8 mouse cellular contexts compared by ENCODE assay signal in genomic region chr2:33430771-33431699, GRCm38 (mm10). TPM values are rescaled to one million over a fixed set of nuclear protein-coding genes. Genes with fewer than 3 reads are reported as not detected.
A peak's percentile ranks its signal among the peaks of the same experiment; 100 is the strongest.
DNase-seq lines count a peak whose midpoint lies in the region; ATAC-seq and TF ChIP-seq lines count a peak whose summit lies in the region.

Zbtb34 (minus strand) TSS chr2:33431324.

- H3K27ac ChIP-seq in gastrocnemius, adult 2 months: peak within 1 kb of the TSS; percentile 98
- H3K27ac ChIP-seq in hindbrain, embryonic 16.5 days (ENCODE audit: low read depth, low read length): peak within 1 kb of the TSS; percentile 70
- H3K27ac ChIP-seq in midbrain, embryonic 10.5 days (replicated peaks): peak within 1 kb of the TSS; percentile 91

- intact Hi-C loops in gastrocnemius, adult 2 months (cut with DNase I): loop anchor here (5.0 kb wide), 1 partner anchor 36 kb away; the partner anchor contains the start of gene Zbtb43
- intact Hi-C loops in left cerebral cortex, postnatal 4 days (cut with DNase I): no loop called here

- DNase-seq in ovary, postnatal 10 days (ENCODE audit: low spot score): peak; percentile 43
- DNase-seq in ovary, adult 18-20 months (ENCODE audit: low spot score): no peak
- DNase-seq in cerebellum, adult 9-11 months: peak; percentile 63
- peak; percentile 82 for DNase-seq in gastrocnemius, adult 2 months
- DNase-seq in left cerebral cortex, postnatal 4 days: peak; percentile 76
- peak; percentile 73 for DNase-seq in midbrain, embryonic 10.5 days (ENCODE audit: low spot score)
- peak; percentile 45 to 64 for DNase-seq in spleen, postnatal 14 days (ENCODE audit: low spot score in 2 of 2)

- ATAC-seq in hindbrain, embryonic 16.5 days: peak; percentile 71

- no peaks in the 10 kb centered on the region for H3K27me3 ChIP-seq in hindbrain, embryonic 16.5 days (replicated peaks; ENCODE audit: control insufficient read depth, insufficient read depth, low read length)
- H3K27me3 ChIP-seq in midbrain, embryonic 10.5 days (ENCODE audit: low read depth, poor library complexity, severe bottlenecking): peaks cover 14% of the 10 kb centered on the region

- peak; percentile 99 for TF ChIP-seq CTCF in gastrocnemius, adult 2 months (IDR thresholded peaks at IDR 0.05)

- H3K36me3 ChIP-seq in hindbrain, embryonic 16.5 days (ENCODE audit: control insufficient read depth, insufficient read depth, low read length): peaks cover 2% of the 10 kb centered on the region; the same call in 1 of the 2 replicates
- H3K36me3 ChIP-seq in midbrain, embryonic 10.5 days: peaks cover 12% of the 10 kb centered on the region

- WGBS in hindbrain, embryonic 16.5 days: under 1% methylated on average over 76 of the region's 102 CpGs
- WGBS in midbrain, embryonic 10.5 days: 1% methylated on average over 95 of the region's 102 CpGs

- H3K4me1 ChIP-seq in hindbrain, embryonic 16.5 days (ENCODE audit: control insufficient read depth, insufficient read depth, low read depth, low read length): peaks cover 31% of the 10 kb centered on the region
- peaks cover 54% of the 10 kb centered on the region for H3K4me1 ChIP-seq in midbrain, embryonic 10.5 days

- H3K4me2 ChIP-seq in hindbrain, embryonic 16.5 days (ENCODE audit: low read length): peak within 1 kb of the TSS; percentile 88

- H3K9me3 ChIP-seq in hindbrain, embryonic 16.5 days (ENCODE audit: control insufficient read depth, low read length): no peaks in the 10 kb centered on the region
- no peaks in the 10 kb centered on the region for H3K9me3 ChIP-seq in midbrain, embryonic 10.5 days (replicated peaks)

- H3K9ac ChIP-seq in hindbrain, embryonic 16.5 days (ENCODE audit: low read depth, low read length): peak within 1 kb of the TSS; percentile 94

- H3K4me3 ChIP-seq in gastrocnemius, adult 2 months: peak within 1 kb of the TSS; percentile 98
- H3K4me3 ChIP-seq in hindbrain, embryonic 16.5 days (ENCODE audit: low read length): peak within 1 kb of the TSS; percentile 99
- H3K4me3 ChIP-seq in midbrain, embryonic 10.5 days: peak within 1 kb of the TSS; percentile 99

RNA-seq across cellular contexts. Expression of gene Zbtb34, which starts in this region (rescaled TPM):
- total RNA-seq in gastrocnemius, adult 2 months (2021): 1 to 10 TPM; 3.0 to 3.4 TPM
- polyA plus RNA-seq in hindbrain, embryonic 16.5 days (2015; fragmentation: Nextera tagmentation; extraction: Ambion mirVana): 5.3 and 7.8 TPM in 2 replicates
- total RNA-seq in left cerebral cortex, postnatal 4 days (2021): 10 to 100 TPM; 68.2 to 70.5 TPM
- polyA plus RNA-seq in midbrain, embryonic 10.5 days (2016; fragmentation: Nextera tagmentation; extraction: Ambion mirVana): 6.1 and 7.4 TPM in 2 replicates

Comparison
In these comparisons a context has a peak if more than half of its experiments do, and no peak if none do; other contexts are left out.
1. RNA of gene Zbtb34 (total RNA-seq): 68.2 to 70.5 TPM in left cerebral cortex, postnatal 4 days; 3.0 to 3.4 TPM in gastrocnemius, adult 2 months; every median in the first group is over 10 times any median in the second.
2. Peak in every context shown above with its lines, with median percentiles within 50 percentile points of each other: H3K27ac ChIP-seq and H3K4me3 ChIP-seq.